Mouse (Mus musculus) left cerebral cortex, postnatal 14 days (tissue): ENCODE data around the gene Gpr139. TPM values are rescaled to one million over a fixed set of nuclear protein-coding genes. Genes with fewer than 3 reads are reported as not detected.

Experiments
- DNase-seq, 2 experiments: peaks; one replicate each; pipeline ENCODE4 v3.0.0; 2021 to 2022; ENCODE audit warnings: low spot score in 2 of 2, mixed read lengths in 1 of 2
- intact Hi-C: fragments of 180-260 bp; cut with DNase I; formaldehyde crosslinking; loops from one replicate; pipeline ENCODE4 v1.15.1; 2025
- long read RNA-seq, 2 experiments: library from polyadenylated mRNA; stranded (forward); transcript quantifications; one replicate each; pipeline ENCODE4 v2.0.0; 2021
- total RNA-seq, 2 experiments: library from RNA; stranded (reverse); gene quantifications; 2 replicates each; pipeline ENCODE4 v1.2.3; 2021

Gene Gpr139
- 1 to 10 TPM in 1 of 2 experiments, under 1 TPM in 1; 0.48 to 1.3 TPM for total RNA-seq
- long read RNA-seq, experiment 1, full-length matches to known transcripts, result 1 of 1 reads
- long read RNA-seq, experiment 1, partial matches to known transcripts, result 0 of 1 reads
- long read RNA-seq, experiment 1, other reads (novel, unspliced or antisense), result 0 of 1 reads
- long read RNA-seq, experiment 2, result 0 reads

- peak; percentile 50 to 57 for DNase-seq
- intact Hi-C loops, result loop anchor here (5.0 to 10.0 kb wide), 2 partner anchors 160 to 243 kb away; no protein-coding TSS in a partner anchor
Measured at GRCm38 (mm10) chr7:119184341-119185143, at the start of gene Gpr139. Gpr139 (minus strand) TSS chr7:119184603.

GRCm38 (mm10) chr7:119230971-119231370 is 46.6 kb upstream of the Gpr139 start:
- DNase-seq, result no peak
- intact Hi-C loops, result no loop called here

- no peak for DNase-seq
- intact Hi-C loops, result no loop called here
Measured at GRCm38 (mm10) chr7:119222706-119223105, 38.3 kb upstream of the Gpr139 start.

GRCm38 (mm10) chr7:119219121-119219520 is 34.7 kb upstream of the Gpr139 start:
- intact Hi-C loops, result no loop called here
- no peak for DNase-seq

GRCm38 (mm10) chr7:119207251-119207650 is 22.8 kb upstream of the Gpr139 start:
- DNase-seq, result no peak
- intact Hi-C loops, result no loop called here

- intact Hi-C loops, result loop anchor here (5.0 to 10.0 kb wide), 2 partner anchors 162 to 241 kb away; no protein-coding TSS in a partner anchor
- peak; percentile 63 to 74 for DNase-seq
Measured at GRCm38 (mm10) chr7:119186374-119186773, 2.0 kb upstream of the Gpr139 start.

- peak in 1 of 2 experiments; percentile 6 for DNase-seq
- intact Hi-C loops, result loop anchor here (5.0 to 10.0 kb wide), 2 partner anchors 161 to 242 kb away; no protein-coding TSS in a partner anchor
Measured at GRCm38 (mm10) chr7:119185181-119185940, 958 bp upstream of the Gpr139 start.

GRCm38 (mm10) chr7:119181053-119181452 is 3.4 kb downstream of the Gpr139 start:
- DNase-seq, result peak in 1 of 2 experiments; percentile 8
- intact Hi-C loops, result loop anchor here (10.0 kb wide), 1 partner anchor 156 kb away; no protein-coding TSS in a partner anchor

- DNase-seq, result no peak
- intact Hi-C loops, result no loop called here
Measured at GRCm38 (mm10) chr7:119160015-119160414, 24.4 kb downstream of the Gpr139 start.

GRCm38 (mm10) chr7:119111771-119112170 is 72.6 kb downstream of the Gpr139 start:
- DNase-seq, result no peak
- intact Hi-C loops, result no loop called here

- DNase-seq, result no peak
- intact Hi-C loops, result no loop called here
Measured at GRCm38 (mm10) chr7:119105878-119106277, 78.5 kb downstream of the Gpr139 start.

- DNase-seq, result no peak
- intact Hi-C loops, result no loop called here
Measured at GRCm38 (mm10) chr7:119096583-119096982, 87.8 kb downstream of the Gpr139 start.

Other genes with a start within 250 kb of the Gpr139 start
- 10 to 100 TPM; 59.1 to 70.6 TPM for gene Gprc5b, start 189.4 kb downstream of the Gpr139 start, total RNA-seq